Mouse (Mus musculus): ENCODE measurements around the gene Tmem132d.

Gene Tmem132d

DNA sequence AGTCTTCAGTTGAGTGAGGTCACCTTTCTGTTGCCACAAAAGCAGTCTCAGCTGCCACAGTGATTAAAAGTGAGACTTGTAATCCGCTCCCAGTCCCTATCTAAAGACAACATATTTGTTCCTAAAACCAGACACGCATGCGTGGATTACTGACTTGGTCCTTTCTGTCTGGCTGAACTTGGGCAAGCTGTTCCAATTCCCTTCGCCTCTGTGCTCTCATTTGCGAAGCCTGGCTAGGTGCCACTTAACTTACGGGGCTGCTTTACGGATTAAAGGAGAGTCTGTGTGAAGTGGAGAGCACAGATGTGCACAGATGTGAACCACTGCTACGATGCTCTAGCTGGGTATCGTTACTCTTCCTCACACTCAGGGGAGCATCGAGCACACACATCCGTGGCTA lies 518.7 kb downstream of the Tmem132d start:
- DNase-seq: no peak

DNA sequence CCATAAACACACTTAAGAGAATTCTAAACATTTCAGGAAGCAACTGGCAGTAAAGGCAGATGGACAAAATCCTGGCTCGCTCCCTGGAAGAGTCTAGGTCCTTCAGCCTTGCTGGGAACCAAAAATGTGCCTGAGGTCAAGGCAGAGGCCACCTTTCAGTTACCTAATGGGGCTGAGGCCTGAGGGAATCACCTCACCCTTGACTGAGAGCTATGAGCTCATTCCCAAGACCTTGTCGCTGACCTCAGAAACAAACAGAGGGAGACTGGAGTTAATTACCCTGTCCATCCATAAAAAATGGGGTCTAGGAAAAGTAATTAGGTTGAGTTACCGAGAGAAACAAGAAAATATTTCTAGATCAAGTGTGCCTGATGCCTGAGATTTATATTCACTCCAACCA lies 521.3 kb downstream of the Tmem132d start:
- DNase-seq: peak; percentile 14

DNA sequence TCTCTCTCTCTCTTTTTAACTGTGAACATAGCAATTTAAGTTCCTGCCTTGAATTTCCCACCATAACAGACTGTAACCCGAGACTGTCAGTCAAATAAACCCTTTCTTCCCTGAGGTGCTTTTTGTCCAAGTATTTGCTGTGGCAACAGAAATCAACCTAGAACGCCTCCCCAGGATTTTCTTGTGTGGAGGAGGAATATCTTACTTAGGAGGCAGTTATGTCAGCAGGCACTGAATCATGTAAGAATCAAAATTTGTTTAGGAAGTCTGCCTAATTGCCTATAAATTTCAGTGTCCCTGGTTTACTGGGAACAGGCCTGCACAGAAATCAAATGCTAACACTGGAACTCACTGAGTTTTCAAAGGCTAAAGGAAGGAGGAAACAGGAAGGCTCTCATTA lies 522.5 kb downstream of the Tmem132d start:
- no peak for DNase-seq

DNA sequence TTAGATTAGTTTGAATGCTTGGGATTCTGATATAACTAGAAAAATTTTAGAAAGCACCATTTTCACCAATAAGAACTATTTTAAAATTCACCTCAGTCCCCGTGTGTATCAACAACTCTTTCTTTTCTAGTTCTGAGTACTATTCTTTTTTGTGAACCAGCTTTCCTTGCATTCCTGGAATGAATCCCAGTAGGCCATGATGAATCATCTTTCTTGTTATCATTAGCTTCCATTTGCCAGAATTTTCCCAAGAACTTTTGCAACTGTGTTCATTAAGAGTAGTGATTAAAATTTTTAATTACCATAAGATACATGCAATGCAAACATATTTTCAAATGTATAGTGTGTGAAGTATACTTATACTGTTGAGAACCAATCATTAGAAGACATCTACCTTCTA lies 537.7 kb downstream of the Tmem132d start:
- DNase-seq: no peak

DNA sequence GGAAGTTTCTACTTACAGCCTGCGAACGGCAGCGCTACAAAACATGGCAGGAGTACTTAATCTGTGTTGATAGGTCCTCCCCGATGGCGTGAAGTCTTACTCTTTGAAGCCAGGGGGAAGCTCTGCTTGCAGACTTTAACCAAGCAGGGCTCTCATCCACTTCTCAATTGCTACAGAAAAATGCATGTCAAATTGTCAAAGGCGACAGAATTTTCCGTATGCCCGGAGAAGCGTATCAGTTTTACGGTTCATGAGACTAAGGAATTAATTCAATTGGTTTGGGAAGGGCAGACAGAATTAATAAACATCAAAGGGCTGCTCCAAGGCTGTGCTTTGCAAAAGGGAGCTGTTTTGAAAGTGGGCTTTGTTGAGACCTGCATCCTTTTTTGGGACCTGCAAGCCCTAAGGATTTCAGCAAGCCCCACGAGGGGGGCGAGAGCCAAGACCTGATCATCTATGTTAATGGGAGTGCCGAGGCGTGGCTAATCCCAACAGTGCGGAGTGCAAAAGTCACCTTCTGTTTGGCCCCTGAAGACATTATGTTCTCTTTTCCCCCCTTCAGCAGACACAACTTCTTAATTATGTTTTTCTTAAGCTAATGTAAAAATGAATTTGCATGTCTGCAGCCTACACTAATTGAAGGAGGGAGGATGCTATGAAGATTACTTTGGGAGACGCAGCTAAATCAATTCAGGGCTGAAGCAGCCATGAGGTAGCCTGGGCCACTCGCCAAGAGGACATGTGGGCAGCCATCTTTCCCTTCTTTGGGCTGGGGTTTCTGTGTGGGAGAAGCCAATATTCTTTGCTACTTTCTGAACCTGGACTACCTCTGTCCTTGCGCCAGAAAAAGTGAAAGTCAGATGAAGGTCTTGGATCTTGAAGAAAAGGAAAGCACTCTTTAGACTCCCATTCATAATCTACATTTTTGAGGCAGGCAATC lies 547.0 kb downstream of the Tmem132d start:
- no peak for DNase-seq

DNA sequence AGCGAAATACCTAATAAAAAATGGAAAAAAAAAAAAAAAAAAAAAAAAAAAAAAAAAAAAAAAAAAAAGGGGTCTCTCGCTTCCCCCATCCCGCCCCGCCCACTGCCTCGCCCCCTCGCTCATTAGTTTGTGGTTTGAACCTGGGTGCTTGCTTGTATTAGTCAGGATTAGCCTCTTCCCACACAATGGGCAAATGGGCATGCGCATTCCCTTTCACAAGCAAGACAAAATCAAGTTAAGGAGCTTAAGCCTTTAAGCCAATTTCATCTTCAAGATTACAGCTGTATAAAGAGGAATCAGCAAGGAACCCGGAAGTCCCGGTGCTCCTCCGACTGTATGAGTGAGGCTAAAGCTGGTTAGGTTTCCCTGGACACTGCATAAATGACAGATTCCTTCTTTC lies 549.9 kb downstream of the Tmem132d start:
- DNase-seq: no peak

DNA sequence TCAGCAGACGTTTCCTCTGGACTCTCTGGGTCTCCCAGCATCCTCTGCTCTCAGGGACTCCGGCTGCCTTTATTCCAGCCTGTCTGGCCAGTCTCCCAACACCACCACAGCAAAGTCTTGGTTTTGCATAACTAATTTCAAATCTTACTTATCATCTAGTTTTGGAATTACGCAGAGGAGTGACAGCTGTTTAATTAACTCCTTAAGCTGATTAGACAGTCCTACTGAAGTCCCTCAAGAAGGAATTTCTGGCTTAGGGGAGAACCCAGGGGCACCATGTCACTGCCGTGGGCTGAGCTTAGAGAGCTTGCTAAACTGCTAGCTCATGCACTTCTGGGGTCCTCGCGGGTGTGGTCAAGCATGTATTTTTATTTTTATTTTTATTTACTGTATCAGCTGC lies 558.4 kb downstream of the Tmem132d start:
- no peak for DNase-seq

DNA sequence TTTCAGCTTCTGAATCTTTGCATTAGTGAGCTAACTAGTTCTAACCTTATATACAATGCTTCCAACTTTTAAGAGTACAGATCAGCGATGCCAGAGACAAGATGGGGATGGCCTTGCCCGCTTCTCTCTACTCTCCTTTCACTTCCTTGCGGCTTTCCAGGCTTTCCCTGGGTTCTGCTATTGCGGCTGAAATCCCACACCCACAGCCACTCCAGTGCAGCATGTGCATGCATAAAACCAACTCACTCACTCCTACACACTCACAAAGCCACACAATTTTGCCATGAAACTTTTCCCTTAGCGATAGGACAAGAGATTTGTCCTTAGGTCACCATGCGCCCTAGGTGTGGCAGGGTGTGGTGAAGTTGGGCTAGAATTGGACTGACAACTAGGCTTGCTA lies 567.7 kb downstream of the Tmem132d start:
- no peak for DNase-seq

DNA sequence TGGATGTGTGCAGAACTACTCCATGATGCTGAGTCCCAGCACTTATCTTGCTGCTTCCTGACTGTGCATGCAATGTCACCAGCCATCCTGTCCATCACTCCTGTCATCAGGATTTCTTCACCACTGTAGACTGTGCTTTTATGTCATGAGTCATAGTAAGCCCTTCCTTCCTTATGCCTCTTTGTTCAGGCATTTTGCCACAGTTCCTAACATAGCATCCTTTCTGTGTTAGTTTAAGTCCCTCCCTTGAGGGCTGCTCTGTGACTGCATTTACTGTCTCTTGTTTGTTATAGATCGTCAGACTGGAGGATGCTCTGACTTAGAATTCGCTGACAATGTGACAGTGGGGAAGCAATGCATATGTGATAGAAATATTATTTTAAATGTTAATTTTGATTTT lies 573.2 kb downstream of the Tmem132d start:
- no peak for DNase-seq

DNA sequence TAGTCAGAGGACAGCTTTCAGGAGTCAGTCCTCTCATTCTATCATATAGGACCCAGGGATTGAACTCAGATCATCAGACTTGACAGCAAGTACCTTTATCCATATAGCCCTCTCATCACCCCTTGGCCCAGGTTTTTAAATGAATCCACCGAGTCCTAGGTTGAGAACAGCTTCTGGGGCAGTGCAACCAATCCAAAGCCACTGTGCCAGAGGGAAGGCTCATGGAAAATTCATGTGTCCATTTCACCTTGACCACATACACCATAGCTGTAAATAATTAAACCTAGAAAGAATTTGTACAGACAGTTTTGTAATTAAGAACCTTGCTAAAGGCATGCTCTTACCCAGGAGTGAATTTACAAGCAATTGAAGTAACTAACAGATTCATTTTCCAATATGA lies 580.6 kb downstream of the Tmem132d start:
- peak; percentile 56 for DNase-seq

DNA sequence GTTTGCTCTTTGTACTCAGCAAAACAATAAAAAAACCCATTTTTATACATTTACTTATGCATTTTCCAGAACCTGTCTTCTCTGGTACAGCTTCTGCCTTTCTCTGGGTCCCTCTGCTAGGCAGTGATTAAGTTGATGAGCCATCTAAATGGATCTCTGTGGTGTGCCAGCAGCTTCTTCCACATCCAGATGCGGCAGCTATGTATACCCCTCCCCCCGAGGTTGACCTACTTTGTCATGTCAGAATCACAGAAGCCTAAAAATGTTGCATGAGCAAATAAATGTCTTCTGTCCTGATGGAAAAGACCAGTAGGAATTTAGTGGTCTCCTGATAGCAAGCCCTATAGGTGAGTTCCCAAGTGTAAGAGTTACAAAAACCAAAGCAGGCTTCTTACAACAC lies 601.1 kb downstream of the Tmem132d start:
- no peak for DNase-seq

DNA sequence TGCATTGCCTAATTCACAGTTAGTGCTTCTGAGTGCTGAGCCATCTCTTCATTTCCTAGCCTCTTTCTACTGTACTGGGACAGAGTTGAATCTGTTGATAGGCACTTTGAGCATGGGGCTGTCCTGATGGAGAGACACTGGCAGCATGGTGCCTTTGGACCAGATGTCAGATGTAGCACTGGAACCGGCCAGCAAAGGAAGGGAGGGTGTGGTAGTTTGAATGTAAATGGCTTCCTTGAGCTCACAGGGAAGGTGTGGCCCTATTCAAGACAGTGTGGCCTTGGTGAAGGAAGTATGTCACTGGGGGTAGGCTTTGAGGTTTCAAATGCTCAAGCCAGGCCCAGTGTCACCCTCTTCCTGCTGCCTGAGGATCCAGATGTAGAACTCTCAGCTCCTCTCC lies 602.0 kb downstream of the Tmem132d start:
- DNase-seq: no peak

DNA sequence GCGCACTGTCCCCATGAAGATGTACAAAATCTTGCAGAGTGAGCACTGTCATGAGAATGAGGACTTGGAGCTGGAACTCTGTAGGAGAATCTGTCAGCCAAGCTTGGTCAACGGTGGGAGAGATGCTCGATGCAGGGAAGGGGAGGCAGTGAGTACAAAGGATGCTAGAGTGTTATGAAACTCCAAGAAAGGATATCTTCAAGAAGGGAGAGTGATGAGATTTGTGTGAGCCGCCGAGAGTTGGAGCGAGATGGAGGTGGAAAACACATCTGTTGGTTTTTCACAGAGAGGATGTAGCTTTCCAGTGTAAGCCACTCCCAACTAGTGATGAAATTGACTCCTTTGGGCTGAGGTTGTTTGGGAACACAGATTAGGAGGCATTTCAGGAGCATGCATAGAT lies 604.1 kb downstream of the Tmem132d start:
- no peak for DNase-seq

DNA sequence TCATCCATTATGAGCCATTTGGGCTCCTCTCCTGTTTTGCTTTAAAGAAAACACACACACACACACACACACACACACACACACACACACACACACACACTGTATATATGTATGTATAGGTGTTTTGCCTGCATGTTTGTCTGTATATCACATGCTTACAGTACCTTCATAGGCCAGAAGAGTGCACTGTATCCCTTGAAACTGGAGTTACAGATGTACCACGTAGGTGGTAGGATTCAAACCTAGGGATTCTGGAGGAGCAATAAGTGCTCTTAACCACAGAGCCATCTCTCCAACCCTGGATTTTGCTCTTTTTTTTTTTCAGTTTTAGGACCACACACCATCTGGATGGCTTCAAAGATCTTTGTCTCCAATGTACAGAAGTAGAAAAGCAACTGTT lies 610.9 kb downstream of the Tmem132d start:
- DNase-seq: no peak

DNA sequence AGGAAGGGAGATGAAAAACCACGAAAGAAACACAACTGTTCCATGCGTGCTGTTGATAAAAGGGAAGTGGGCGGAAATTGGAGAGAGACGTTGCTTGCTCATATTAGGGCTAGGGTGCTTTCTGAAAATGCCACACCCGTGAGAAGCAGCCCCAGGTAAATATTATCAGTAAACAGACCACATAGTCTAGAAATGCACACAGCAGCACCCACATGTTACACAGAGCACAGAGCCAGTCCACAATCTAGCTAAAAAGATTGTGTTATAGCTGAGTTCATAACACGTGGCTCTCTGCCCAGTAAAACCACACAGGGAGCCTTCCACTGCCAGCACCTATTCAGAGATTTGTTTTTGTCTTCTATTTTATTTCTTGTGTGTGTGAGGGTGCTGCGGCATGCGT lies 617.6 kb downstream of the Tmem132d start:
- no peak for DNase-seq

DNA sequence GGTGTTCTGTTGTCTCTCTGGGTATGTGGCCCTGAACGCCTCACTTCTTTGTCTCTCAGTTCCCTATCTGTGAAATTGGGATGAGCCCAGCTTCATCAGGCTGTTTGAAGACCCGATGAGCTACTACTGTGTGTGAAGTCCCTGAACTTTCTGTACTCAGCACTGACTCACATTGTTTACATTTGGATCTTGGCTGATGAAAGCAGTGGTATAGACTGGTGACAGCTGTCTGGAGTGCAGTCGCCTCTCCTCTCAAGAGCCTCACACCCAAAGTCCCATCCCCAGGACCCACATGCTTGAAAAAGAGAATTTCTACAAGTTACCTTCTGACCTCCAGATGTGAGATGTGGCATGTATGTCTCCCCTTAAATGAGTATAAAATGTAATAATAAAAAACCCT lies 625.5 kb downstream of the Tmem132d start:
- DNase-seq: no peak

DNA sequence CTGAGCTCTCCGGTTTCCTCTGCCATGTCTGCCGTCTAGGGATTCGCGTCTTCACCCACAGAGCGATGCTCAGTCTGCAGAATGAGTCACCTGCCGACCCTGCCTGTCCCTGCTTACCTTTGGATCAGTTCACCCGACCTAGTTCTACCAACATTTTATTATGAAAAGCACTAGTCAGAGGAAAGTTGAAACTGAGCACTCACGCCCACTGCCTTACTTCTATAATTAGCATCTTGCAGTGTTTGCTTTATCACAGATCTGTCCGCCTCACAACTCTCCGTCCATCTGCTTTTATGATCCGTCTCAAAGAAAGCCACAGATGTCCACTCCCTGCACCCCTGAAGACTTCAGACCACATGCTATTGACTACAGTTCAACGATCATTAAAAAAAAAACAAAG lies 626.0 kb downstream of the Tmem132d start:
- DNase-seq: no peak

DNA sequence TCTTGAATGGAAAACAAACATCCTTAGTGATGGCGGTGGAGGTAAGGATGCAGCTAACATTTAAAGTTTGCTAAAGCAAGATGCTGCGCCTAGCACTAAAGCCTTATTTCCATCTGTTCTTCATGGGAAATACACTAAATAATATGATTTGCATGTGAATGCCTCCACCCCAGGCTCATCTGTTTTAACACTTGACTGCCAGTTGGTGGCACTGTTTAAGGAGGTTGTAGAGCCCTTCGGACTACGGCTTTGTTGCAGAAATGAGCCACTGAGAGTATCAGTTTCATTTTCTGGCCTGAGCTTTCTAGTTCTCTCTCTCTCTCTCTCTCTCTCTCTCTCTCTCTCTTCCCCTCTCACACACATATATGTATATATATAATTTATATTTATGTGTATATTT lies 632.0 kb downstream of the Tmem132d start:
- DNase-seq: no peak

DNA sequence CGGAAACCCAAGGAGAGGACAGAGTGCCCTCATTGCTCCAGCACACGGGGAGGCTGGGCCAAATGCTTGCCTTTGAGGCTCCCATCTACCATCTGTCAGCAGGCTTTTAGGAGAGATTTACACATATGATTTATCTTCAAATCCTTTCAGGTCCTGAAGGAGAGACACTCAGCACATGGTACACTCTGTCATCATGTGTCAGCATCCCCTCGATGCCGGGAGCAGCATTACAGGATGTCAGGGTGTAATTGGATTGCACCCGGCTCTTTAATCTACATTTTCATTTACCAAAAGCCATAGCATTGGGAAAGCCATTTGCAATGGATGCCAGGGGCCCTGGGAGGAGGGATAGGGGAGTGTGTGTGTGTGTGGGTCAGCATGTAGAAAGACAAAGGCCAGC lies 651.7 kb downstream of the Tmem132d start:
- DNase-seq: no peak

DNA sequence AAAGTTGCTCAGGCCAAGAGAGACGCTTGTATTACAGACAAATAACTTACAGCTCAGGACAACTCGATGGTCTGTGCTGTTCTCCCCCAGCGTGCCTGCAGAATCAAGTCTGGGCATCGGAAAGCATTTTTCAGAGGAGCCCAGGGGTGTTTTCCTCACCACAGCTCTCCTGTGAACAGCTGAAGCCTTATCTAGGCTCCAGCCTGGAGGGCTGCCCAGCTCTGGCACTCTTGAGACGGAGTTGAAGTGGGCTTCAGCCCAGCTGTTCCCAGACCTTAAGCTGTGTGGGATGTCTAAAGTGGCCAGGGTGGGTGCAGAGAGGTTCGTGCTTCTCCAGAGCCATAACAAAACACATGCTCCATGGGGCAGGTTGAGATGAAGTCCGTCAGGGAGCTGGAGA lies 657.1 kb downstream of the Tmem132d start:
- no peak for DNase-seq

DNA sequence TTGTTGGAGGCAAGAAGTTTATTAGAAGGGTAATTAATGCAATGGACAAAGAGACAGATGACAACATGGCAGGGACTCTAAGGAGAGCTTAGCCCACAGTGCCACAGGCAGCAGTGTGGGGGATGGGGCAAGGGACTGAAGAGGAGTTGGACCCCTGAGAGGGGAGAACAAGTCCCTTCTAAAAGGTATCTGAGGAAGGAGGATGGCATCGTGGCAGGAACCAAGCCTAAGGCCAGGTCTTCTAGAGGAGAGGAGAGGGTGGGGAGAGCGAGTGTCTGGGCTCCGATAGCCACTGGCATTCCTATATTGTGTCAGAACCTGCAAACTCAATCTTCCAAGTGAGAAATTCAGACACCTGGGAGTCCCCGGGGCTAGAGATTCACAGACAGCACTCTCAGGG lies 674.3 kb downstream of the Tmem132d start:
- DNase-seq: no peak

DNA sequence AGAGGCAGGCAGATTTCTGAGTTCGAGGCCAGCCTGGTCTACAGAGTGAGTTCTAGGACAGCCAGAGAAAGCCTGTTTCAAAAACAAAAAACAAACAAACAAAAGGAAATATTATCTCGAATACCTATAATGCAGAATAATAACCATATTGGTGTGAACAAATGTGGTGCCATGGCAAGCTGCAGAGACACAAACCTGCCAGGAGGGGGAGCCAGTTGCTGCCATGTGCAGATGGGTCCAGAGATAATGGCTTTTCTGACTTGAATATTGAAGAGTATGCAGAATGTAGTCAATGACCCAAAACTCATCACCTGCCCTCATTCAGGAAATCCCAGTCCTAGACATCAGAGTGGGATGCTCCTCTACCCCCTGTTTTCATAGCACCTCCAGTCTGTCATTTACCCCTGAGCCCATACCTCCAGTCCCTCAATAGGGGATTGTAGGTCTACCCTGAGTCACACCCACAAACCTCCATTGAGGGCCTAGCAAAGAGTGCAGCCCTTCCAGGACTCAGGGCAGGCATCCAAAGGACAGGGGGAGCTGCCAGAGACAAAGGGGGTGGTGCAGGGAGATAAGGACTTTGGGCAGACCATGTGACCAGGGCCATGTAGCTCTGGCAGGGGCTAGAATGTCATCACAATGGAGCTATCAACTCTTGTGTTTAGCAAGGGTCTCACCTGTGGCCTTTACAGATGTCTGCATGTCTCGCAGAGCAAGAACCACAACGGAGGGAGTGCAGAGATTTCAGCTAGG lies 676.0 kb downstream of the Tmem132d start:
- no peak for DNase-seq

DNA sequence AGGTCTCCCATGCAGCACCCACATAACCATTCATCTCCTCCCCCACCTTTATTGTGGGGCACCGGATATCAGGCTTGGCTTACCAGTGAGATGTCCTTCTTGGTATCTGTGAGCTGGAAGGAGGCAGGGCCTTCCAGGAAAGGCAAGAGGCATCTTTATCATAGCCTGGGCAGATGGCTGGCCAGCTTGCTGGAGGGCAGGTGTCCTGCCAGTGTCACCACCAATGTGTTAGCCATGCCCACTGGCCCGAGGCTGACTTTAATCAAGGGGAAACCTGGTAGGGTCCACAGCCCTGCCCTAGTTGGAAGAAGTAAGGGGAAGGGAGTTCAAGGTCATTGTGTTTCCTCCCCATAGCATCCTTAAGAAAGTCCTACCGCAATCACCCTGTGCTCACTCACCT lies 676.9 kb downstream of the Tmem132d start:
- no peak for DNase-seq

DNA sequence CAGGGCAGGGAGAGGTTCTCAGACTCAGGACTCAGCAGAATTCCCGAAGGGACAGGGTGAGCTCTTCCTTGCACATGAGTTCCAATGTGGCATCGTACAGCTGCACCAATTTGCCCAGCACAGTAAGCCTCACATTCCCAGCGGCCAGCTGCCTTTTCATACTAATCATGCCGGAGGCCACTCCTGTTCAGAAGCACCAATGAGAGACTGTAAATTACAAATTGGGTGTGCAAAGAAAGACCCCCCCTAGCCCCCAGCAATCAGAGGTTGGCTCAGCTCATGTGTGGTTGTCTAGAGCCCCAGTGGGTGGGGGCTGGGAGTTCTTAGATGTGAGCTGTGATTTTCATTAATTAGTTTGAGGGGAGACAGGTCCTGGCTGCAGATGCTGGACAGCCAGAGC lies 677.3 kb downstream of the Tmem132d start:
- DNase-seq: no peak

Data from kidney, postnatal 14 days (tissue).